Mouse (Mus musculus): ENCODE data around the gene Tent4a. TPM values are rescaled to one million over a fixed set of nuclear protein-coding genes. Genes with fewer than 3 reads are reported as not detected.

Gene Tent4a
- polyA plus RNA-seq, 1 experiment from 2014 or later = 4.8 TPM

- 85% methylated on average over 5 of the region's 5 CpGs for WGBS
- H3K9me3 ChIP-seq = no peaks in the 10 kb centered on the region
- H3K27ac ChIP-seq = no peak overlapping the region
- H3K4me3 ChIP-seq = no peak overlapping the region
- DNase-seq (ENCODE audit: low spot score) = no peak
- no peaks in the 10 kb centered on the region for H3K27me3 ChIP-seq (ENCODE audit: insufficient read depth, poor library complexity, severe bottlenecking)
- H3K36me3 ChIP-seq = peaks cover 78% of the 10 kb centered on the region
- no peaks in the 10 kb centered on the region for H3K4me1 ChIP-seq (replicated peaks)
These were observed 36.1 kb downstream of the Tent4a start for GRCm38 (mm10) chr13:69498276-69498675.

- Histone ChIP-seq H3K9me3 (no peaks in the 10 kb centered on the region), H3K27me3 (ENCODE audit: insufficient read depth, poor library complexity, severe bottlenecking) (peaks cover 22% of the 10 kb centered on the region), H3K4me1 (replicated peaks) (peaks cover 11% of the 10 kb centered on the region), H3K36me3 (peaks cover 25% of the 10 kb centered on the region), H3K4me3 (no peak overlapping the region), H3K27ac (no peak overlapping the region)
- peak; percentile 45 for DNase-seq (ENCODE audit: low spot score)
- WGBS = 28% methylated on average over 7 of the region's 7 CpGs
These were observed 41.4 kb downstream of the Tent4a start for GRCm38 (mm10) chr13:69492876-69493463.

GRCm38 (mm10) chr13:69489777-69490176 is 44.6 kb downstream of the Tent4a start:
- 87% methylated on average over 9 of the region's 9 CpGs for WGBS
- no peaks in the 10 kb centered on the region for H3K36me3 ChIP-seq
- DNase-seq (ENCODE audit: low spot score) = no peak
- no peaks in the 10 kb centered on the region for H3K9me3 ChIP-seq
- no peak overlapping the region for H3K4me3 ChIP-seq
- H3K27ac ChIP-seq = no peak overlapping the region
- H3K27me3 ChIP-seq (ENCODE audit: insufficient read depth, poor library complexity, severe bottlenecking) = peaks cover 50% of the 10 kb centered on the region
- H3K4me1 ChIP-seq (replicated peaks) = peaks cover 25% of the 10 kb centered on the region

- Histone ChIP-seq H3K36me3 (no peaks in the 10 kb centered on the region), H3K27me3 (ENCODE audit: insufficient read depth, poor library complexity, severe bottlenecking) (peaks cover 58% of the 10 kb centered on the region), H3K9me3 (no peaks in the 10 kb centered on the region), H3K4me3 (no peak overlapping the region), H3K27ac (no peak overlapping the region), H3K4me1 (replicated peaks) (peaks cover 25% of the 10 kb centered on the region)
- DNase-seq (ENCODE audit: low spot score) = no peak
- 41% methylated on average over 13 of the region's 13 CpGs for WGBS
These were observed 45.7 kb downstream of the Tent4a start for GRCm38 (mm10) chr13:69488565-69489255.

- Histone ChIP-seq H3K4me1 (replicated peaks) (peaks cover 25% of the 10 kb centered on the region), H3K27me3 (ENCODE audit: insufficient read depth, poor library complexity, severe bottlenecking) (peaks cover 68% of the 10 kb centered on the region), H3K4me3 (peak overlapping the region; percentile 45), H3K9me3 (no peaks in the 10 kb centered on the region), H3K27ac (no peak overlapping the region), H3K36me3 (no peaks in the 10 kb centered on the region)
- 2% methylated on average over 26 of the region's 26 CpGs for WGBS
- DNase-seq (ENCODE audit: low spot score) = peak; percentile 22
These were observed 46.7 kb downstream of the Tent4a start for GRCm38 (mm10) chr13:69487611-69488275.

GRCm38 (mm10) chr13:69487108-69487507 is 47.3 kb downstream of the Tent4a start:
- Histone ChIP-seq H3K36me3 (no peaks in the 10 kb centered on the region), H3K27me3 (ENCODE audit: insufficient read depth, poor library complexity, severe bottlenecking) (peaks cover 75% of the 10 kb centered on the region)

GRCm38 (mm10) chr13:69485833-69486232 is 48.6 kb downstream of the Tent4a start:
- Histone ChIP-seq H3K9me3 (no peaks in the 10 kb centered on the region), H3K4me1 (replicated peaks) (peaks cover 39% of the 10 kb centered on the region), H3K36me3 (no peaks in the 10 kb centered on the region), H3K4me3 (no peak overlapping the region), H3K27me3 (ENCODE audit: insufficient read depth, poor library complexity, severe bottlenecking) (peaks cover 87% of the 10 kb centered on the region), H3K27ac (no peak overlapping the region)
- no peak for DNase-seq (ENCODE audit: low spot score)
- WGBS = 69% methylated on average over 7 of the region's 7 CpGs

More at GRCm38 (mm10) chr13:69487108-69487507, 47.3 kb downstream of the Tent4a start:
- Histone ChIP-seq H3K9me3 (no peaks in the 10 kb centered on the region), H3K4me1 (replicated peaks) (peaks cover 27% of the 10 kb centered on the region), H3K4me3 (no peak overlapping the region), H3K27ac (no peak overlapping the region)
- no peak for DNase-seq (ENCODE audit: low spot score)
- WGBS = 86% methylated on average over 7 of the region's 7 CpGs

- Histone ChIP-seq H3K27ac (no peak overlapping the region), H3K36me3 (no peaks in the 10 kb centered on the region), H3K4me1 (replicated peaks) (peaks cover 42% of the 10 kb centered on the region), H3K4me3 (no peak overlapping the region), H3K27me3 (ENCODE audit: insufficient read depth, poor library complexity, severe bottlenecking) (peaks cover 92% of the 10 kb centered on the region), H3K9me3 (no peaks in the 10 kb centered on the region)
- DNase-seq (ENCODE audit: low spot score) = peak; percentile 27
- WGBS = 23% methylated on average over 6 of the region's 6 CpGs
These were observed 49.1 kb downstream of the Tent4a start for GRCm38 (mm10) chr13:69485326-69485725.

- WGBS = 61% methylated on average over 8 of the region's 8 CpGs
- no peak for DNase-seq (ENCODE audit: low spot score)
These were observed 51.7 kb downstream of the Tent4a start for GRCm38 (mm10) chr13:69482751-69483150.

GRCm38 (mm10) chr13:69481634-69482505 is 52.5 kb downstream of the Tent4a start:
- 4% methylated on average over 30 of the region's 30 CpGs for WGBS
- peak overlapping the region; percentile 47 for H3K4me3 ChIP-seq
- no peaks in the 10 kb centered on the region for H3K9me3 ChIP-seq
- H3K4me1 ChIP-seq (replicated peaks) = peaks cover 24% of the 10 kb centered on the region
- H3K27ac ChIP-seq = no peak overlapping the region
- peak; percentile 31 for DNase-seq (ENCODE audit: low spot score)
- H3K27me3 ChIP-seq (ENCODE audit: insufficient read depth, poor library complexity, severe bottlenecking) = peaks cover 69% of the 10 kb centered on the region
- no peaks in the 10 kb centered on the region for H3K36me3 ChIP-seq

More at GRCm38 (mm10) chr13:69482751-69483150, 51.7 kb downstream of the Tent4a start:
- H3K27me3 ChIP-seq (ENCODE audit: insufficient read depth, poor library complexity, severe bottlenecking) = peaks cover 78% of the 10 kb centered on the region
- H3K27ac ChIP-seq = no peak overlapping the region
- peaks cover 29% of the 10 kb centered on the region for H3K4me1 ChIP-seq (replicated peaks)
- H3K4me3 ChIP-seq = no peak overlapping the region
- H3K9me3 ChIP-seq = no peaks in the 10 kb centered on the region
- no peaks in the 10 kb centered on the region for H3K36me3 ChIP-seq

GRCm38 (mm10) chr13:69481026-69481425 is 53.4 kb downstream of the Tent4a start:
- H3K27ac ChIP-seq = no peak overlapping the region
- DNase-seq (ENCODE audit: low spot score) = peak; percentile 23
- peaks cover 17% of the 10 kb centered on the region for H3K4me1 ChIP-seq (replicated peaks)
- no peaks in the 10 kb centered on the region for H3K36me3 ChIP-seq
- H3K9me3 ChIP-seq = no peaks in the 10 kb centered on the region
- WGBS = 8% methylated on average over 8 of the region's 8 CpGs
- H3K4me3 ChIP-seq = peak overlapping the region; percentile 47
- peaks cover 60% of the 10 kb centered on the region for H3K27me3 ChIP-seq (ENCODE audit: insufficient read depth, poor library complexity, severe bottlenecking)

- Histone ChIP-seq H3K4me3 (no peak overlapping the region), H3K27me3 (ENCODE audit: insufficient read depth, poor library complexity, severe bottlenecking) (peaks cover 52% of the 10 kb centered on the region)
- WGBS = 81% methylated on average over 2 of the region's 2 CpGs
These were observed 54.5 kb downstream of the Tent4a start for GRCm38 (mm10) chr13:69479906-69480305.

More at GRCm38 (mm10) chr13:69479906-69480305, 54.5 kb downstream of the Tent4a start:
- DNase-seq (ENCODE audit: low spot score) = no peak
- Histone ChIP-seq H3K9me3 (no peaks in the 10 kb centered on the region), H3K27ac (no peak overlapping the region), H3K36me3 (no peaks in the 10 kb centered on the region), H3K4me1 (replicated peaks) (peaks cover 17% of the 10 kb centered on the region)
